Mouse (Mus musculus): Measurements from ENCODE around the gene Mrpl34.

Gene Mrpl34

DNA sequence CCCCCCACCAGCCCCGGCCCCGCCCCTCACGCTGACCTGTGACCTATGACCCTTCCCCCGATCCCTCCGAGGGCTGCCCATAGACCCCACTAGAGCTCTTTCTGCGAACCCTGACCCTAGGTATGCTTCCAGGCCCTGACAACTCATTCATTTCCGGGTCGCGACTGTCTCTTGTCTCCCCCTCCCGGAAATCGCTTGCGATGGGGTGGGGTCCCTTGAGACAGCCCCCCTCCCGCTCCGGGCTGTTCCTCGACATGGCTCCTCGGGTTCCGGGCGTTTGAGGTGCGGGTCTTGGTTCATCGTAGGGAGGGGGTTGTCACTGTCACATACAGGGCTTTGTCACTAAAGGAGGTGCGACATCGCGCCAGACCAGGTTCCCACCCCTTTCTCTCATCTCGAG, 4.7 kb downstream of the Mrpl34 start:
- peak; percentile 73 for DNase-seq

DNA sequence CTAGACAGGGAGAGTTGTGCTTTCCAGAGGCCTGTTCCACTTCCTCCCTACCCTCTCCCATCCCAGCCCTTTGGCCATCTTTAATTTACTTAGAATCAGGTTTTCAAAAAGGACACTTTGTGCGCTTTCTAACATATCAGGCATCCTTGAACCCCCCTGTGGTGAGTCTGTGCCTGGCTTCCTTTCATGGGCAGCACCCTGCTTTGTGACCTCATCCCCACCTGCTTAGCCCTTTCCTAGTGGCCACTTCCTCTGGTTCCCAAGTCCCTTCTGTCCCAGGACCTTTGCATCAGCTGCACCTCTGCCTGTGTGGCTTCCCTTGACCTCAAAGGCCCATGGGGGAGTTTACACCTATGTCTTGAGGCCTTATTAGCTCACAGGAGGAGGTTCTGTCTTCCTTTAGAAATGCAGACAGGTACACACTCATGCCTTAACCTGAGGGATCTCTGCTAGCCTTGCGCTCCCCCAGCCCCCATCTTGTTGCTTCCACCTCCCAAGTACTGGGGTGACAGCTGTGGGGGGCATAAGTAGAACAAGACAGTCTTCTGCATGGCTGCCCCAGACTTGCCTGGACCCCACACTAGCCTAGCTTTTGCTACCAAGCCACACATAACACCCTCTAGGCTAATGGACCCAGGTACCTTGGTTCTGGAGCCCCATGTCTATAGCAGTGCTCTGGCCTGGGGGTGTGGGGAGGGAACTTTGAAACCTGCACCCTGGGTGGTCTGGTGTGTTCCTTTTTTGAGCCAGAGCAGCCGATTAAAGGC, 5.6 kb downstream of the Mrpl34 start:
- DNase-seq = no peak

GRCm38 (mm10) chr8:71470913-71471255, 6.1 kb downstream of the Mrpl34 start:
- no peak for DNase-seq

GRCm38 (mm10) chr8:71471861-71472260, 7.1 kb downstream of the Mrpl34 start:
- no peak for DNase-seq

DNA sequence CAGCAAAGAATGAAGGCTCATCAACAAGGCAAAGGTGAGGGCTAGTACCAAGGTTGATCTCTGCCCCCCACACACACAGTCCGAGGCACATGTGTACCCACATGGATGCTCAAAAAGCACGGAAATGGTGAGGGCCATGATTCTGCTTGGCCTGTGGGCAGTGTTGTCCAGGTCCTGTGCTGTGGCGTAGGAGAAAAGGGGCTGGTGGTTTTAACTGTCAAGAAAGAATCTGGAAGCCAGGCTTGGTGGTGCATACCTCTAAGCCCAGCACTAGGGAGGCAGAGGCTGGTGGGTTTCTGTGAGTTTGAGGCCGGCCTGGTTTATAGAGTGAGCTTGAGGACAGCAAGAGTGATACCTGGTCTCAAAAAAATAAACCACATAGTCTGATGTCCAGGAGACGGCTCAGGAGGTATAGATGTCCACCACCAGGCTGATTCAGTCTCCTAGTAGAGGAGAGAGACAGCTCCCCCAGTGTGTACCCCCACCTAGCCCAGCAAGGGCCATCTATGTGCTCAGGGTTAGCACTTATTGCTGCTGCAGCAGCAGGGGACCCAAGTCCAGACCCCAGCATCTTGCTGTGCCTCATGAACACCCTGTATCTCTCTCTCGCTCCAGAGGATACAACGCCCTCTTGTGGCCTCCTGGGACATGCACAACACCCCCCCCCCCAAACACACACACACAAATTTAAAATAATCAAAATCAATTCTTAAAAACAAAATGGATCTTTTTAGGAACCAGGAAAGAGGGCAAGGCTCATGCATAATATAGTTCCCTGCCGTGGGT, 8.0 kb downstream of the Mrpl34 start:
- no peak for DNase-seq

- no peak for DNase-seq
Measured at GRCm38 (mm10) chr8:71474344-71474743, 9.6 kb downstream of the Mrpl34 start.

- no peak for DNase-seq
Measured at GRCm38 (mm10) chr8:71474785-71475701, 10.3 kb downstream of the Mrpl34 start.

GRCm38 (mm10) chr8:71475702-71476075, 10.9 kb downstream of the Mrpl34 start:
- DNase-seq = no peak

DNA sequence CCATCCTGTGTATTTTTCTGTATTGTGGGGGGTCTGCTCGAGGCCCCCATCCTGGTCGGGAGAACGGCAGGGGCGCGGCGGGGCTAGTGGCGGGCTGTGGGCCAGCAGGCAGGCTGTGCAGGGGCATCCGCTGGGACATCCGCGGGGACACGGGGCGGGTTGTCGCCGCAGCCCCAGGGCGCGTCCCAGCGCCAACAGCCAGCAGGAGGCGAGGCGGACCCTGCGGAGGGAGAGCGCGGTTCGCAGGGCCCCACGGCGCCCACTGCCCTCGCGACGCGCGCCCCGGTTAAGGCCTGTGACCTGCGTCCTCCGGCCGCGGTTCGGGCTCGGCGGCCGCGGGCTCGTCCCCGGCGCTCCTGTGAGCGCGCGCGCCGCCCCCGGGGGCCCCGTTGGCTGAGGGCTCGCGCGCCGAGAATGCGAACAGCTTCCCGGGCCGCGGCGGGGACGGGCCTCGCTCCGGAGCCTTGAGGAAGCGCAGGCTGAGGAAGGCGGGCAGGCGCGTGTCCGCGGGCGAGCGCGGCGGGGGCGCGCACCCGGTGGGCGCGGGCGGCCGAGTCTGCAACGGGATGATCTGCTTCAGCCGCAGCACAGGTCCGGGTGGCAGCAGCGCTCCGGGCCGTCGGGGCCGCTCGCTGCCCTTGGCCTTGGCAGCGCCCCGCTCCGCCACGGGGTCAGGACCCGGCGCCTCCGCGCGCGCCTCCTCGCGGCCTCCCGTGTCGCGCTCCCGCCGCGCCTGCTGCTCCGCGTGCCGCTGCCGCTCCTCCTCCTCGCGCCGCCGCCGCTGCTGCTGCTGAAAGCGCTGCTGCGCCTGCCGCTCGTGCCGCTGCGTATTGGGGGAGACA, 11.6 kb downstream of the Mrpl34 start:
- DNase-seq = peak; percentile 90

GRCm38 (mm10) chr8:71477196-71477845, 12.6 kb downstream of the Mrpl34 start:
- peak; percentile 65 for DNase-seq

- DNase-seq = no peak
Measured at GRCm38 (mm10) chr8:71478943-71479342, 14.2 kb downstream of the Mrpl34 start.

DNA sequence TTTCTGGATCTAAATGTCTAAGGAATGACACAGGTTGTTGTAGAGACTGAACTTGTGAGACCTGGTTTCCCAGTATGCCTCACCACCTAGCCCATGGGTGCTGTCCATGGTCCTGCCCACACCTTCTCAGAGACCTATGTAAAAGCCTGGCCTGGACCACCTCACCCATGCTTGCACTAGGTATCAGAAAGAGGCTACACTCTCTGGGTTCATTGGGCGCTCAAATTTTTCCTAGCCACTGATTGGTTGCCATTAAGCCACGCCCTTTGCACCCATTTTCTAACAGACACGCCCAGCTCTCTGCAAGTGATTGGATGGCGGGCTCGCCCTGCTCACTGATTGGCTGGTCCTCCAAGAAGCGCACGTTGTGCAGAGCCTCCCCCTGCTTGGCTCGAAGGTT, 19.2 kb downstream of the Mrpl34 start:
- peak; percentile 85 for DNase-seq

DNA sequence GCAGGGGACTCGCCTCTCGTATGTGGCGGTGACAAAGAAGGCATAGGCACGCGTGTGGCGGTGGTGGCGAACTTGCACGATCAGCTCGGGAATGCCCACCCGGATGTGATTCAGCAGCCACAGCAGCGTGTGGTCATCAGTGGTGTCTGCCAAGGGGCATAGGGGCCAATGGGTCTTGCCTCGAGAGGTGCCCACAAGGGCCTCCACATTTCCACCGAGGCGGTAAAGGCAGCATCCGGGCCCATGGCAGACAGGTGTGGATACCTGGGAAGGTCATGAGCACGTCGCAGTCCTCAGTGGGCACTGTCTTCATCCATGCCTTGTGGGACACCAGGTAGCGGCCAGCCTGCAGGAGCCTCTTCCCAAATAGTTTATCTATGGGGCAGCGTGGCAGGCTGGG, 20.0 kb downstream of the Mrpl34 start:
- DNase-seq = no peak

DNA sequence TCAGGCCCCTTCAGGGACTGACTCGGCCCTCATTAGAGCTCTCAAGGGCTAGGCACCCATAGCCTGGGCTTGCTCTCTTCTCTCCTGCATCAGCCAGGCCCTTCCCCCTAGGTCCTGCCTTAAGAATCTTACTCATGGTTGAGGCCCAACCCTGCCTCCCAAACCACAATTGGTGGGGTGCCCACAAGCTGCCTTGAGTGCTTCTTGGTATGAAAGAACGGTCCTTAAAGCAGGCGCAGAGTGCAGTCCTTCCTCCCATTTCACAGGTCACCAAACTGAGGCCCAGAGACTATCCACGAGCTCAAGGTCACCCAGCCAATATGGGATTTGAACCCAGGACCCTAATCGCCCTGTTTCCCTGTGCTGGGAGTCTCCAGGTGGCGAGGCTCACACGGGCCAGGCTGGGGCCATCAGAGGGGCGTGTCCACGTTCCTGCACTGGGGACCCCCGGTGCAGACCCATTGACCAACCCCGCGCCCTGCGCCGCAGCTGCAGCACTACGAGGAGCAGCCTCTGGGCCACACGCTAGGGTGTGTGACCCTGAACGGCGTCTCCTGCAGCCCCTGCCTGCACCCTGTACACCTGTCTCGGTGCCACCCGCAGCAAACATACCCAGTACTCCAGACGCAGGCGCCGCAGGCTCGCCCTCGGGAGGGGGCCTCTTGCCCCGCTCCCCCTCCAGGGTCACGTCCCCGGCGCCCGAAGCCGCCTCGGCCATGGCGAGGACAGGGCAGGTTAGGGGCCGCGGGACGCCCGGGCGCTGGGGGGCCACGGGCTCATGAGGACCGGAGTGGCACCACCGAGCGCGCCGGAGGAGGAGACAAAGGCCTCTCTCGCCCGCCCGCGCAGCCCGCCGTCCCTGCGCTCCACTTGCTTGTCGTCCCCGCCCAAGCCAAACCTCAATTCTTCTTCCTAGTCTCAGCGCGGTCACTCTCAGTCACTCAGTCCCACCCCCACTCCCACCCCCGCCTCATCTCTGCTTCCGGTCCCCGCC, 20.7 kb downstream of the Mrpl34 start, which contains the start of gene Ano8:
Ano8 (minus strand) TSS at position 822 of the 994 bp plus-strand sequence.
- DNase-seq = peak; percentile 87

GRCm38 (mm10) chr8:71486136-71486529, 21.4 kb downstream of the Mrpl34 start:
- DNase-seq = no peak

GRCm38 (mm10) chr8:71487691-71488445, 23.1 kb downstream of the Mrpl34 start, which contains the start of gene Gtpbp3:
TSS of gene Gtpbp3 (plus strand) at chr8:71488103.
- peak; percentile 88 for DNase-seq

GRCm38 (mm10) chr8:71488454-71488853, 23.7 kb downstream of the Mrpl34 start:
- DNase-seq = peak; percentile 88

GRCm38 (mm10) chr8:71495039-71495438, 30.3 kb downstream of the Mrpl34 start:
- peak; percentile 94 for DNase-seq

DNA sequence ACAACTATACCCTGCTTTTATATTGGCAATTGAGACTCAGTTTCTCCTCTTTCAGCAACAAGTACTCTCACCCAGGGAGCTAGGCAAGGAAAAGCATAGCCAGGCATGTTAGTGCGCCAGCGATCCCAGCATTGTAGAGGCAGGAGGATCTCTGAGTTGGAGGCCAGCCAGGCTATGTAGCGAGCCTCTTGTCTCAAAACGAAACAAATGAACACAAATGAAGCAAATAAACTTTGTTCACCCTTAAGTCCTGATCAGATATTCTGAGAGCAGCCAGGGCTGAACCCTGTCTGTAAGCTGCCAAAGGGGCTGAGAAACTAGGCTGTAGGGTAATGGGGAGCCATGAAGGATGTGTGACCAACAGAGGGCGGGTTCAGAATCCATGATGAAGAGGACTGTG, 31.1 kb downstream of the Mrpl34 start:
- DNase-seq = no peak

DNA sequence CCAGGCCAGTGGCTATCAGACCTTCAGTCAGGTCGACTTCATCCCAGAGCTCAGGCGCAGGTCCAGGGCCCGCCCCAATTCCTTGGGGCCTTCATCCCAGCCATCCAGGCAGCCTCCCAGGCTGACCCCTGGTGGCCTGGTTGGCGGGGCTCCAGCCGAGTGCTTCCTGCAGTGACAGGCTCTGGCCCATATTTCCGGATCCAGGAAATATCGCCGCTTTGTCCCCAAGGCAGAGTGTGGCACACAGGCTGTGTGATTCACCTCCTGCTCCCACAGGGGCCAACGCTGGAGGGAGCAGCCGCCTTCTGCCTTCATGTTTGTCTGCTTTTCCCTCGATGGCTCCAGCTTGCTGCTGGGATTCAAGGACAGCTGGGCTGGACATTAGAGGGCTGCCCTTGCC, 31.7 kb downstream of the Mrpl34 start:
- no peak for DNase-seq
